Mouse (Mus musculus): ENCODE measurements around the gene 1700086D15Rik.

DNA sequence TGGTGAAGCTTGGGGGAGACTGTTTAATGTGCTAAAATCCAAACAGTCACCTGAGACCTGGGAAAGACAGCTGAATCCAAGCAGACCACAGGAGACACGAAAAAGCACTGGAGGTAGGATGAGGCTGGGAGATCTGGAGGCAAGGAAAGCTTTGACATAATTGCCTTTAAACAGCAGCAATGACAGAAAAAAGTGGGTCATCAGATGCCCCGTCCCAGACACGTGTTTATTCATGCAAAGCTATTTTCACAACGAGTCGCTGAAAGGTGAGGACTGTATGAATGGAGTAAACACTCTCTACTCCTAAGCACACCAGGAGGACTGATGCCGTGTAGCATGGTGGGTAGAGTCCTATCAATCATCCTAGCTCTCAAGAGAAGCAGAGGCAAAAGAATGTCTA is 43.9 kb downstream of the 1700086D15Rik start:
- no peak for TF ChIP-seq CTCF (conservative IDR thresholded peaks at IDR 0.05; ENCODE audit: low read length)
- TF ChIP-seq POU5F1 (IDR thresholded peaks at IDR 0.05; ENCODE audit: borderline replicate concordance, low read length) = no peak
- no peak for TF ChIP-seq NANOG (IDR thresholded peaks at IDR 0.05; ENCODE audit: borderline replicate concordance, low read length)

Measured in E14TG2a.4 (cell line).